Mouse (Mus musculus): ENCODE measurements around the gene Hoxd3. TPM values are rescaled to one million over a fixed set of nuclear protein-coding genes. Genes with fewer than 3 reads are reported as not detected.

Hoxd3 gene
- polyA plus RNA-seq (2012; rRNA removed), result 0.05 and 2.5 TPM in 2 replicates

GRCm38 (mm10) chr2:74711721-74712621, at the start of gene Hoxd3, which contains the start of gene Hoxd4:
TSS of gene Hoxd3 (plus strand) at chr2:74711927.
TSS of gene Hoxd4 (plus strand) at chr2:74711929.

GRCm38 (mm10) chr2:74667842-74668357, 43.8 kb upstream of the Hoxd3 start, which contains the start of gene Hoxd13:
TSS of gene Hoxd13 (plus strand) at chr2:74668310.

GRCm38 (mm10) chr2:74674881-74675665, 36.7 kb upstream of the Hoxd3 start, which contains the start of gene Hoxd12:
TSS of gene Hoxd12 (plus strand) at chr2:74675013.

GRCm38 (mm10) chr2:74678891-74679595, 32.7 kb upstream of the Hoxd3 start, which contains the start of gene Hoxd11:
TSS of gene Hoxd11 (plus strand) at chr2:74679557.

GRCm38 (mm10) chr2:74691022-74691951, 20.4 kb upstream of the Hoxd3 start, which contains the start of gene Hoxd10:
TSS of gene Hoxd10 (plus strand) at chr2:74691924.

GRCm38 (mm10) chr2:74697567-74698121, 14.1 kb upstream of the Hoxd3 start, which contains the start of gene Hoxd9:
TSS of gene Hoxd9 (plus strand) at chr2:74697727.

GRCm38 (mm10) chr2:74704393-74704998, 7.2 kb upstream of the Hoxd3 start, which contains the start of gene Hoxd8:
TSS of gene Hoxd8 (plus strand) at chr2:74704615.

GRCm38 (mm10) chr2:74726551-74726950, 14.8 kb downstream of the Hoxd3 start, which contains the start of gene Gm28230:
TSS of gene Gm28230 (plus strand) at chr2:74726728.

GRCm38 (mm10) chr2:74762522-74763244, 51.0 kb downstream of the Hoxd3 start, which contains the start of gene Hoxd1:
TSS of gene Hoxd1 (plus strand) at chr2:74762980.

Other genes with a start within 250 kb of the Hoxd3 start
- 29.8 and 32.9 TPM in 2 replicates for gene Lnpk, start 132.5 kb upstream of the Hoxd3 start, polyA plus RNA-seq (2012; rRNA removed)
- 0.80 and 0.93 TPM in 2 replicates for gene Evx2, start 52.4 kb upstream of the Hoxd3 start, polyA plus RNA-seq (2012; rRNA removed)
- 0.05 and 0.08 TPM in 2 replicates for gene Hoxd13, start 43.6 kb upstream of the Hoxd3 start, polyA plus RNA-seq (2012; rRNA removed)
- gene Hoxd12, start 36.9 kb upstream of the Hoxd3 start, polyA plus RNA-seq (2012; rRNA removed), result not detected in 2 replicates
- not detected in 2 replicates for gene Hoxd11, start 32.4 kb upstream of the Hoxd3 start, polyA plus RNA-seq (2012; rRNA removed)
- gene Hoxd10, start 20.0 kb upstream of the Hoxd3 start, polyA plus RNA-seq (2012; rRNA removed), result not detected in 2 replicates
- gene Hoxd9, start 14.2 kb upstream of the Hoxd3 start, polyA plus RNA-seq (2012; rRNA removed), result 0.04 TPM in 1 of 2 replicates, not detected in the other
- 0.12 and 0.19 TPM in 2 replicates for gene Hoxd8, start 7.3 kb upstream of the Hoxd3 start, polyA plus RNA-seq (2012; rRNA removed)
- 0.23 and 0.33 TPM in 2 replicates for gene Hoxd4, start within 50 bp of the Hoxd3 start, polyA plus RNA-seq (2012; rRNA removed)
- 0.04 TPM in 1 of 2 replicates, not detected in the other for gene Gm28230, start 14.8 kb downstream of the Hoxd3 start, polyA plus RNA-seq (2012; rRNA removed)
- 0.66 TPM in 1 of 2 replicates, not detected in the other for gene Hoxd1, start 51.1 kb downstream of the Hoxd3 start, polyA plus RNA-seq (2012; rRNA removed)
- 88.3 and 101 TPM in 2 replicates for gene Mtx2, start 113.9 kb downstream of the Hoxd3 start, polyA plus RNA-seq (2012; rRNA removed)